Mouse (Mus musculus) heart, embryonic 10.5 days (tissue): ENCODE measurements around the gene Pou4f1. TPM values are rescaled to one million over a fixed set of nuclear protein-coding genes. Genes with fewer than 3 reads are reported as not detected.

Source experiments
- DNase-seq: peaks from one replicate; pipeline ENCODE4 v3.0.0-alpha.2; 2017; ENCODE audit warnings: low spot score
- H3K27ac ChIP-seq: fragments of 300-500 bp; sonication (generic); 2 replicates; pipeline ENCODE4 v1.5.1; 2016; ENCODE audit warnings: mild to moderate bottlenecking
- H3K27me3 ChIP-seq: fragments of 300-500 bp; sonication (generic); 2 replicates; pipeline ENCODE4 v1.6.1; 2016; ENCODE audit warnings: mild to moderate bottlenecking; ENCODE audit not compliant: poor library complexity, insufficient read depth, severe bottlenecking
- H3K36me3 ChIP-seq: fragments of 300-500 bp; sonication (generic); 2 replicates; pipeline ENCODE4 v1.6.1; 2016; ENCODE audit warnings: mild to moderate bottlenecking, moderate library complexity
- H3K4me1 ChIP-seq: fragments of 300-500 bp; sonication (generic); 2 replicates; pipeline ENCODE4 v1.6.1; 2016; ENCODE audit warnings: mild to moderate bottlenecking
- H3K4me3 ChIP-seq: fragments of 300-500 bp; sonication (generic); 2 replicates; pipeline ENCODE4 v1.5.1; 2016; ENCODE audit warnings: mild to moderate bottlenecking, moderate library complexity
- H3K9me3 ChIP-seq: fragments of 300-500 bp; sonication (generic); 2 replicates; pipeline ENCODE4 v1.6.1; 2016; ENCODE audit warnings: mild to moderate bottlenecking, moderate library complexity
- WGBS: fragments of 180-500 bp; shearing (Covaris S2); methylation state at CpG from one replicate; pipeline ENCODE4 v1.1.7; 2016; 5-methylcytosine and 5-hydroxymethylcytosine counted together
- polyA plus RNA-seq: library from polyadenylated mRNA; unstranded; fragments of >200 nt; fragmentation: Nextera tagmentation; extraction: Ambion mirVana; gene quantifications from 2 replicates; pipeline ENCODE4 v1.2.1, GENCODE M21; 2016

The Pou4f1 gene
- polyA plus RNA-seq, 1 experiment from 2014 or later: 1.0 TPM

- no peak for DNase-seq
- H3K27ac ChIP-seq: no peak overlapping the region
- no peaks in the 10 kb centered on the region for H3K4me1 ChIP-seq
- no peaks in the 10 kb centered on the region for H3K9me3 ChIP-seq
- H3K4me3 ChIP-seq: no peak overlapping the region
- WGBS: 75% methylated on average over 14 of the region's 14 CpGs
- H3K27me3 ChIP-seq: no peaks in the 10 kb centered on the region
- no peaks in the 10 kb centered on the region for H3K36me3 ChIP-seq
Measured at GRCm38 (mm10) chr14:104423688-104424470, 43.9 kb downstream of the Pou4f1 start.

Other genes starting within 250 kb of the Pou4f1 start
- 20.3 and 28.8 TPM in 2 replicates for gene Rnf219, start 54.6 kb upstream of the Pou4f1 start, polyA plus RNA-seq